Mouse (Mus musculus) stomach, embryonic 16.5 days (tissue): ENCODE data around the gene Bcl2l12. TPM values are rescaled to one million over a fixed set of nuclear protein-coding genes. Genes with fewer than 3 reads are reported as not detected.
"Not testable (repeated sequence)": the region's sequence is repeated elsewhere in the genome, so short reads cannot be mapped to it uniquely, and the experiment has no call there.

Experiments used
- ATAC-seq: fragments of 200-750 bp; cut with Nextera tagmentation; 2 replicates; pipeline ENCODE4 v1.8.0; 2017; ENCODE audit warnings: moderate number of reproducible peaks, moderate TSS enrichment; ENCODE audit not compliant: insufficient read depth, low FRiP score
- H3K27ac ChIP-seq: fragments of 300-500 bp; sonication (generic); 2 replicates; pipeline ENCODE4 v1.5.1; 2014; ENCODE audit warnings: low read length
- H3K27me3 ChIP-seq: fragments of 300-500 bp; sonication (generic); 2 replicates; pipeline ENCODE4 v1.6.1; 2014; ENCODE audit warnings: low read length, control low read depth, mixed read lengths; ENCODE audit not compliant: control insufficient read depth, insufficient read depth
- H3K36me3 ChIP-seq: fragments of 300-500 bp; sonication (generic); 2 replicates; pipeline ENCODE4 v1.6.1; 2014; ENCODE audit warnings: low read length; ENCODE audit not compliant: control insufficient read depth, insufficient read depth
- H3K4me1 ChIP-seq: fragments of 300-500 bp; sonication (generic); 2 replicates; pipeline ENCODE4 v1.6.1; 2014; ENCODE audit warnings: low read length, control low read depth, mixed read lengths; ENCODE audit not compliant: control insufficient read depth, insufficient read depth
- H3K4me2 ChIP-seq: fragments of 300-500 bp; sonication (generic); 2 replicates; pipeline ENCODE4 v1.6.1; 2014; ENCODE audit warnings: low read depth, low read length, mixed read lengths
- H3K4me3 ChIP-seq: fragments of 300-500 bp; sonication (generic); replicated peaks from 2 replicates; pipeline ENCODE4 v1.5.1; 2014; ENCODE audit warnings: mild to moderate bottlenecking, low read length
- H3K9ac ChIP-seq: fragments of 300-500 bp; sonication (generic); 2 replicates; pipeline ENCODE4 v1.6.1; 2014; ENCODE audit warnings: low read length
- H3K9me3 ChIP-seq: fragments of 300-500 bp; sonication (generic); replicated peaks from 2 replicates; pipeline ENCODE4 v1.6.1; 2016; ENCODE audit warnings: low read length, control low read depth; ENCODE audit not compliant: control insufficient read depth
- WGBS: fragments of 180-500 bp; shearing (Covaris S2); extraction: QIAGEN DNeasy Blood & Tissue Kit; methylation state at CpG from one replicate; pipeline ENCODE4 v1.1.7; 2014; 5-methylcytosine and 5-hydroxymethylcytosine counted together
- polyA plus RNA-seq: library from polyadenylated mRNA; unstranded; fragments of >200 nt; fragmentation: Nextera tagmentation; extraction: Ambion mirVana; gene quantifications from 2 replicates; pipeline ENCODE4 v1.2.1, GENCODE M21; 2015

The Bcl2l12 gene
- polyA plus RNA-seq, 1 experiment from 2014 or later = 45.8 TPM

DNA sequence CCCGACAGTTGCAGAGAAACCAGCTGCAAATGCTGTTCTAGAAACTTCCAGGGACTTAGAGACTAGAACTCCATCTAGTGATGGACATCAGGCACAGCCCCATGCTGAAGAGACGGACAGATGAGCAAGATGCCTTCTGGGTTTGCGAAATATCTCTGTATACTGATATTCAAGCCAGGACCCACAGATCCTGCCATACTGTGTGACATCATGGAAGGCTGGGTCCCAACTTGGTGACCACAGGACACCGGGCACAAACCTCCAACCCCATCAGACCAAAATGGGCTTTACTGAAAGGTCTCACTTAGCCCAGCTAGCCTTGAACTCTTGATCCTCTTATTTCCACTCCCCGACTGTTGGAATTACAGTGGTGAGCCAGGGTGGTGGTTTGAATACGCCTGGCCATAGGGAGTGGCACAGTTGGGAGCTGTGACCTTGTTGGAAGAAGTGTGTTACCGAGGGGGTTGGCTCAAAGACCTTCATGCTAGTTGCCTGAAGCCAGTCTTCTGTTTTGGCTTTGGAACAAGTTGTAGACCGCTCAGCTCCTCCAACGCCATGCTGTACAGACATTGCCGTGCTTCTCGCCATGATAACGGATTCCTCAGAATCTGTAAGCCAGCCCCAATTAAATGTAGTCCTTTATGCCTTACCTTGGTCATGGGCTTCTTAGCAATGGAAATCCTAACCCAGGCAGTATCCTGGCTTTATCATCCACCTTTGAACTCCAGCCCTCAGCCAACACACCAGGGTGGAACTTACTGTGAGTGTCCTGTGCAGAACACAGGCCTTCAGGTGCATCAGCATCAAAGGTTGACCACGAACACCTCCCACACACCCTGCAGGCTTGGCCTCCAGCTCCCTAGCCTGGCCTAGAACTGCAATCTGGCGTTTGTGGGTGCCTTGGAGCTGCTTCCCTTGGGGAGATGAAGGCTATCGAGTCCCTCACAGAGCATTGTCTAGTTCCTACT, 26.1 kb upstream of the Bcl2l12 start:
- H3K4me2 ChIP-seq = no peak overlapping the region
- H3K9me3 ChIP-seq = no peaks in the 10 kb centered on the region
- no peaks in the 10 kb centered on the region for H3K27me3 ChIP-seq
- H3K9ac ChIP-seq = no peak overlapping the region
- H3K4me1 ChIP-seq = no peaks in the 10 kb centered on the region
- 81% methylated on average over 15 of the region's 15 CpGs for WGBS
- 0 out of 2 replicates have a peak, but pooled peaks cover 4% of the 10 kb centered on the region for H3K36me3 ChIP-seq
- no peak for ATAC-seq
- H3K4me3 ChIP-seq = no peak overlapping the region
- H3K27ac ChIP-seq = no peak overlapping the region

GRCm38 (mm10) chr7:45023711-45024110, 25.2 kb upstream of the Bcl2l12 start:
- H3K36me3 ChIP-seq, ATAC-seq, H3K9ac ChIP-seq, H3K27ac ChIP-seq, H3K27me3 ChIP-seq, H3K4me2 ChIP-seq, H3K9me3 ChIP-seq, H3K4me3 ChIP-seq, H3K4me1 ChIP-seq: not testable (repeated sequence)
- 78% methylated on average over 5 of the region's 5 CpGs for WGBS

GRCm38 (mm10) chr7:45020225-45020624, 21.7 kb upstream of the Bcl2l12 start:
- WGBS = 69% methylated on average over 9 of the region's 9 CpGs
- H3K27ac ChIP-seq = no peak overlapping the region
- H3K9me3 ChIP-seq = no peaks in the 10 kb centered on the region
- no peak for ATAC-seq
- no peaks in the 10 kb centered on the region for H3K27me3 ChIP-seq
- no peak overlapping the region for H3K4me3 ChIP-seq
- H3K4me2 ChIP-seq = no peak overlapping the region
- H3K9ac ChIP-seq = no peak overlapping the region
- no peaks in the 10 kb centered on the region for H3K36me3 ChIP-seq
- H3K4me1 ChIP-seq = 0 out of 2 replicates have a peak, but pooled peaks cover 4% of the 10 kb centered on the region

- H3K27ac ChIP-seq = peak overlapping the region; percentile 100
- no peaks in the 10 kb centered on the region for H3K36me3 ChIP-seq
- H3K4me2 ChIP-seq = peak overlapping the region; percentile 82
- no peak for ATAC-seq
- peak overlapping the region; percentile 99 for H3K4me3 ChIP-seq
- H3K9ac ChIP-seq = peak overlapping the region; percentile 86; the same call in 1 of the 2 replicates
- peaks cover 10% of the 10 kb centered on the region for H3K4me1 ChIP-seq
- no peaks in the 10 kb centered on the region for H3K9me3 ChIP-seq
- 27% methylated on average over 8 of the region's 8 CpGs for WGBS
- H3K27me3 ChIP-seq = no peaks in the 10 kb centered on the region
Measured at GRCm38 (mm10) chr7:45019031-45019571, 20.6 kb upstream of the Bcl2l12 start.

GRCm38 (mm10) chr7:45017242-45018061, 18.9 kb upstream of the Bcl2l12 start, which contains the start of gene Rras:
TSS of gene Rras (plus strand) at chr7:45017961.
- Histone ChIP-seq H3K4me3 (peak within 1 kb of the TSS; percentile 99), H3K9ac (peak within 1 kb of the TSS; percentile 86), H3K36me3 (peaks cover under 1% of the 10 kb centered on the region; the same call in 1 of the 2 replicates), H3K9me3 (no peaks in the 10 kb centered on the region), H3K4me1 (peaks cover 10% of the 10 kb centered on the region), H3K4me2 (peak within 1 kb of the TSS; percentile 82), H3K27me3 (no peaks in the 10 kb centered on the region), H3K27ac (peak within 1 kb of the TSS; percentile 100)
- under 1% methylated on average over 36 of the region's 36 CpGs for WGBS
- ATAC-seq = peak; percentile 91

DNA sequence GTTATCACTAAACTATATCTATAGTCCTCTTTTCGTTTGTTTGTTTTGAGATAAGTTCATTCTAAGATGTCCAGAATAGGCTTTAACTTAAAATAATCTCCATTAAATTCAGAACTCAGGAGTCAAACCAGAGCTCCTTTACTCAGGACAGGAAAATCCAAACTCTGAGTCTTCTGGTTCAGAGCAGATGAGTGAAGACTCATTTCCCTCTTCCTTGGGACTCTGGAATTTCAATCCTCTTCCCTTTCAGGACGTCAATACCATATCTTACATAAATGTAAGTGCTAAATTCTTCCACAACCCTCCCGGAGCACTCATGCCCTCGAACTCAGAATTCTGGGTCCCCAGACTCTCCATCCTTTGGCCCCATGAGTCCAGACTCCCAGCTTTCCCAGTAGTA, 18.2 kb upstream of the Bcl2l12 start:
- peak overlapping the region; percentile 82 for H3K4me2 ChIP-seq
- peaks cover 7% of the 10 kb centered on the region; the same call in 1 of the 2 replicates for H3K36me3 ChIP-seq
- WGBS = 3% methylated on average over 4 of the region's 4 CpGs
- H3K9ac ChIP-seq = peak overlapping the region; percentile 76
- no peak for ATAC-seq
- peak overlapping the region; percentile 100 for H3K27ac ChIP-seq
- peaks cover 10% of the 10 kb centered on the region for H3K4me1 ChIP-seq
- H3K27me3 ChIP-seq = no peaks in the 10 kb centered on the region
- H3K4me3 ChIP-seq = peak overlapping the region; percentile 99
- no peaks in the 10 kb centered on the region for H3K9me3 ChIP-seq

DNA sequence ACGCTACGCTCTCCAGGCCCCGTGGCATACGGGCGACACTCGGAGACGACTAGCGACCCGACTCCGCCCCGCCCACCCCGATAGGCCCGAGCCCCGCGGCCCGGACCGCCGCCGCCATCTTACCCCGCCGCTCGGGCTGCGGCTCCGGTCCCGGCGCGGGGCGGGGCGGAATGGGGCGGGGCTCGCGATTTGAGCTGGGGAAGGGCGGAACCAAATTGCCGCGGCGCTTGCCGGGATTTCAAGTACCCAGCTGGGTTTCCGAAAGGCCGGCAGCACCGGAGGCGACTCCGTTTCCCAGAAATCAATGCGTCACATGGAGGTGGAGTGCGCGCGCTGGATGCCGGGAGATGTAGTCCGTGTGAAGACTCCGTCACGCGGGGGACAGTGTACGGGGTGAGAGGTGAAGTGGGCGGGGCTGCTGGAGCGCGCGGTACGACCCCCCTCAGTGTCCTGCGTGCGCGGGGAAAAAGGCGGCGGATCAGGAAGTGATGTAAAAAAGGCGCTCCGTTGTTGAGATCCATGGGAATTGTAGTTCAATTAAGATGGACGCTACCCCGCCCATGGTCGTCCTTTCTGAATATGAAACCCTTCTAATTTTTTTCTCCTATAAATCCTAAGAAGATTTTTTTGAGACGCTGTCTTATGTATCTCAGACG, 17.6 kb upstream of the Bcl2l12 start, which contains the start of gene Scaf1:
Gene Scaf1, minus strand, starts transcription at position 407 of the 656 bp plus-strand sequence.
- peaks cover 10% of the 10 kb centered on the region for H3K4me1 ChIP-seq
- H3K9me3 ChIP-seq = no peaks in the 10 kb centered on the region
- peak within 1 kb of the TSS; percentile 83 for H3K4me2 ChIP-seq
- H3K9ac ChIP-seq = peak within 1 kb of the TSS; percentile 99
- ATAC-seq = peak; percentile 89
- peak within 1 kb of the TSS; percentile 99 for H3K4me3 ChIP-seq
- under 1% methylated on average over 67 of the region's 69 CpGs for WGBS
- peak within 1 kb of the TSS; percentile 100 for H3K27ac ChIP-seq
- H3K36me3 ChIP-seq = peaks cover 11% of the 10 kb centered on the region; the same call in 1 of the 2 replicates
- no peaks in the 10 kb centered on the region for H3K27me3 ChIP-seq

DNA sequence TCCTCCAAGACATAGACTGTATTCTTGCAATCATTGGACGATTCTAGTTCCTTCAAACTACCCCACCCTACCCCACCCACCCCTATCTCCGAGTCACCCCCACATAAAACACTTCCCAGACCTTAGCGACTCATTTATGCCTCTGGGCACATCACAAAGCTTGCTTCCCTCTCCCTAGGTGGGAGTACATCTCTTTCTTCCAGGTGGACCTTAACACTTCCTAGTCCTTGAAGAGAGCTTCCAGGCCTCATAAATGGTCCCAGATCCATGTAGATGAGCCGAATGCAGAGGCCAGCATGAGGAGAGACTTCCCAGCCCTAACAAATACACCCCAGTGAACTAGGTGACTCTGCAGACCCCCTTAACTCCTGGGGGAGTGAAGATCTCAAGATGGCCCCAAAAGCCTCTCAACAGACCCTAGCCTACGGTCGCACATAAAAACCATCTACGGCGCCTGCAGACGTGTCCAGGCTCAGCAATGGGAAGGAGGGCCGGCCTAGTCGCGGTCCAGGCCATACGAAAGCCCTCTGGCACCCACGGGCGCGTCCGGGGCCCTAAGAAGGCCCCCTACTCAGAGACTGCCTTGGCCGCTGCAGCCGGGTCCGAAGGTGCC, 16.9 kb upstream of the Bcl2l12 start:
- Histone ChIP-seq H3K27me3 (no peaks in the 10 kb centered on the region), H3K9ac (peak overlapping the region; percentile 99), H3K36me3 (peaks cover 11% of the 10 kb centered on the region; the same call in 1 of the 2 replicates), H3K27ac (peak overlapping the region; percentile 100), H3K4me2 (peak overlapping the region; percentile 83), H3K4me3 (peak overlapping the region; percentile 99), H3K4me1 (peaks cover 10% of the 10 kb centered on the region), H3K9me3 (no peaks in the 10 kb centered on the region)
- 1% methylated on average over 20 of the region's 20 CpGs for WGBS
- no peak for ATAC-seq
